Mouse (Mus musculus): ENCODE data around the gene Gm37240. TPM values are rescaled to one million over a fixed set of nuclear protein-coding genes. Genes with fewer than 3 reads are reported as not detected.

Gm37240 gene
- total RNA-seq, 4 experiments from 2014 or later, result 29.7 to 37.8 (median 36.6) TPM

GRCm38 (mm10) chr3:85423376-85423997 is 463.8 kb downstream of the Gm37240 start:
- no peak for DNase-seq (ENCODE audit: low spot score in 2 of 2)

DNA sequence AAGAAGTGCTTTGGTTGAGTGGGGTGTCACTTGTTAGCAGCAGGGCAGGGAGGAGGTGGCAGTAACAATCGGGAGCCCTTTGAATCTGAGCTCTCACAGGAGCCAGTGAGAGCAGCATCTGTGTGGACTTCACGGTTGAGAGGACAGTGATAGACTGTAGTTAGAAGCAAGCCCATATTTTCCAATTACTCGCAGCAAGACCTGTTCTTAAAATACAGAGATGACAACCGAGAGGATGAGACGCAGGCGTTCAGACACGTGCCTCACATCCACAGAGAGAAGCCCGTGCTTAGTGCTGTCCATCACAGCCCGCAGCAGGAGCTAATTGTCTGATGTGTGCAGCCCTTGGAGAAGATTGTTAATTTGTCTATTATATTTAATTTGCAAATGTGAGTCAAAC is 465.9 kb downstream of the Gm37240 start:
- no peak for DNase-seq (ENCODE audit: low spot score in 2 of 2)

DNA sequence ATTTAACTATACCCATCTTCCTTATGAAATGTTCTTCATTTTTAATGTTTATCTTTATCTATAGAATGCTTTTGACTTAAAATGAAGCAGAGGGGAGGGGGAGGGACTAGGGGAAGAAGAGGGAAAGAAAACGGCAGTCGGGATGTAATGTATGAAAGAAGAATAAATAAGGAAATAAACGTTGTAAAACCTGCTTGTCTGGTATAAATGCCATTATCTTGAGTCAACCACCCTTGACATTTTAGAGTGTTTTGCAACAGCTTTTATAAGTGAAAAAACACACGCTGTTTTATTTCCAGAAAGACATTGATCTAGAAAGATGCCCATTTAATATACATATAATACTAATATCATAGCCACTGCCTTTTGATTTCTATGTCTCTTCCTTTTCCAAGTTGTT is 469.7 kb downstream of the Gm37240 start:
- DNase-seq (ENCODE audit: low spot score in 2 of 2), result no peak

DNA sequence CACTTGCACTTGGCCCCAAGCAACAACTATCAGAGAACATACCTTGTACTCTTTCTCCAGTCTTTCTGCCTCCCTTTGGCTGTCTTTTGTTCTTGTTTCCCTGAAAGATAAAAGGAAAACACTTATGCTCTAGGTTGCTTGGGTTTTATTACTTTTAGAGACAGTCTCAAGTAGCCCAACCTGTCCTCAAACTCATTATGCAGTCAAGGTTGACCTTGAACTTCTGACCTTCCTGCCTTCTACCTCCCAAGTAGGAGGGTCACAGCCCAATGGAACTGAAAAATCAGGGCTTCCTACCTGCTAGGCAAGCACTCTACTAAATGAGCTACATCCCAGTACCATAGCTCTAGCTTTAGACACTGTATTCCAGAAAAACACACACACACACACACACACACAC is 488.5 kb downstream of the Gm37240 start:
- DNase-seq (ENCODE audit: low spot score in 2 of 2), result no peak

- no peak for DNase-seq (ENCODE audit: low spot score in 2 of 2)
These were observed 488.9 kb downstream of the Gm37240 start for GRCm38 (mm10) chr3:85398483-85398835.

DNA sequence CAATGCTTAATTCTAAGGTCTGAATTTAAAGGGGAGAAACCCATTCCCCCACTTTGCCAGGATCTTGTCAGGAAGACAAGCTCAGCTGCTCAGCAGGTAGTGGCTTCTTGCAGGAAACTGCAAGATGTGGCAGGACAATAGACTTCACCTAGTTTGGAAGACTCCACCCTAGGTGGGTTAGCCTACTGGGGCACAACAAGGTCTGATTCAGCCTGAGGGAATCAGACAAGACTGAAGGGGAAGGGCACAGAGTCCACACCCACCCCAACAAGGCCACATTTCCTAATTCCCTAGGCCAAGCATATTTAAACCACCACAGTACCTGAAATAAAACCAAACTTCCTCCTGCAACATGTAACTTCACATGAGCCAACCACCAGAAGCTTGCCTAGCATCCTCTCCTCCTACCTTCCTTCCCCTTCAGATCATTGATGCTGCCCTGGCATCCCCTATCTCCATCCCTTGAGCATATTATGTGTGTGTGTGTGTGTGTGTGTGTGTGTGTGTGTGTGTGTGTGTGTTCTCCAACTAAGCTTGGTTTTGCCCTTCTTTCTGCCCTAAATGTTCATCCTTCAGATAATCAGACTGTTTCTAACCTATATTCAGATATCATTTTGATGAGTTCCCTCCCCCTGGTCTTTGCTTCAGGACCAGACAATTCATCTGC is 489.4 kb downstream of the Gm37240 start:
- no peak for DNase-seq (ENCODE audit: low spot score in 2 of 2)

- peak in 1 of 2 experiments; percentile 13 for DNase-seq (ENCODE audit: low spot score in 2 of 2)
These were observed 493.9 kb downstream of the Gm37240 start for GRCm38 (mm10) chr3:85393395-85393794.

DNA sequence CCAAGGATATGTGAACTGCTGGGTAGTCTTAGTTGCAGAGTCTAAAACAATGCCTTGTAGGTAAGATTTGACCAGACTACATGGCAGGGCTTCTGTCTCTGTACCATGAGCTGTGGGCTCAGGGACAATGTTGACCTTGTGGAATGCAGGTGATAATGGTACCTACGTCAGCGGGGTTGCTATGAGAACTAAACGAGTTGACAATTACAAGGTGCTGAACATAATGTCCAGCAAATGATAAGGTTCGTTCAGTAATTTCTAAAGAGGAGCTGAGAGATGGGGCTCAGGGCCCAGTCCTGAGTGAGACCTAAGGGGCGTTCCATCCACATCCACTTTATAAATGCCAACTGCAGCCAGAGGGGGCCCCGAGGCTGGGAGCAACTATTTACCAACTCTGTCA is 495.6 kb downstream of the Gm37240 start:
- no peak for DNase-seq (ENCODE audit: low spot score in 2 of 2)

- no peak for DNase-seq (ENCODE audit: low spot score in 2 of 2)
These were observed 496.2 kb downstream of the Gm37240 start for GRCm38 (mm10) chr3:85391111-85391510.

DNA sequence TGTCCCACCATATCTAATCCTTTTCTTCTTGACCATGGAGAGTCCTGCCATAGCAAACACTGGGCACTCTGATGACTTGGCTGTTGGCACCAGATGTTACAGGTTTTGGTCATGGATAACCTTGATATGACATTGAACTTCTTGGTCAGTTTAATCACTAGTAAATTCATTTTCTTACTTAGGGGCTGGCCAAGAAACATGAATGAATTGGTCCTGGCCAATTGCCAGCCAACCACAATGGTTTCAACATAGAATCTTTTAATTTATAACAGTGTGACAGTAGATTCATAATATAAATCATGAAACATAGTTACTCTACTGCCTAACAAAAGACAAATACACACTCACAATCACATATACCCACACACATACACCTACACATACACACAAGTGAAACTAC is 501.9 kb downstream of the Gm37240 start:
- no peak for DNase-seq (ENCODE audit: low spot score in 2 of 2)

- DNase-seq (ENCODE audit: low spot score in 2 of 2), result no peak
These were observed 504.0 kb downstream of the Gm37240 start for GRCm38 (mm10) chr3:85383330-85383729.

DNA sequence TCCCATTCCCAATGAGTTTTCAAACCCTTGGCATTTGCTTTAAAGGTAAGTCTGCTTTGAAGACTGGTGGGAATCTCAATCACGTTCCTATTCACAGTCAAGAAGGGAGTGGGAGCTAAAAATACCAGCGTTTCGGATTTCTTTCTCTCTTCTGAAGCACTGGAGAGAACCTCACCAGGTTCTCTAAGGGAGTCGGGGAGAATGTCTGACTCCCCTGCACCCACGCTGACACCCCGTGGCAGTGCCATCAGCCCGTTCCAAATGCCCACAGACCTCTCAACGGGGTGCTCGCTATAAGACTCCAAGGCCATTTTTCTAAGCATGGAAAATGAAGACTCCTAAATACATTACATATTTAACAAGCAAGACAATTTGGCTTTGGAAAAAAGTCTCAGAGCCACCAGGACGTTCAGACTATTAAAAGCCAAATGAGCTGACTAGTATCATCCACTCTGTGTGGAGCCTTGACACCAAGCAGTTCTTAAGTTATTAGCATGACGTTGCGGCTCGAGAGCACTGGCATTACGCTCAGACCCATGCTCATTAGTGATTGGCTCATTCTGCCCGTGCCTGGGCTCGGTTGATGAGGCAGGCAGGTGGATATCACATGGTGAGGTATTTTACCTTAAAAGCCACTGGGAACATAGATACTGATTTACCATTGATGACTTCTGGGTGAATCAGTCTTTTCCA is 508.5 kb downstream of the Gm37240 start:
- no peak for DNase-seq (ENCODE audit: low spot score in 2 of 2)

- DNase-seq (ENCODE audit: low spot score in 2 of 2), result peak; percentile 40
These were observed 509.2 kb downstream of the Gm37240 start for GRCm38 (mm10) chr3:85377946-85378702.

- DNase-seq (ENCODE audit: low spot score in 2 of 2), result no peak
These were observed 509.8 kb downstream of the Gm37240 start for GRCm38 (mm10) chr3:85377505-85377904.

DNA sequence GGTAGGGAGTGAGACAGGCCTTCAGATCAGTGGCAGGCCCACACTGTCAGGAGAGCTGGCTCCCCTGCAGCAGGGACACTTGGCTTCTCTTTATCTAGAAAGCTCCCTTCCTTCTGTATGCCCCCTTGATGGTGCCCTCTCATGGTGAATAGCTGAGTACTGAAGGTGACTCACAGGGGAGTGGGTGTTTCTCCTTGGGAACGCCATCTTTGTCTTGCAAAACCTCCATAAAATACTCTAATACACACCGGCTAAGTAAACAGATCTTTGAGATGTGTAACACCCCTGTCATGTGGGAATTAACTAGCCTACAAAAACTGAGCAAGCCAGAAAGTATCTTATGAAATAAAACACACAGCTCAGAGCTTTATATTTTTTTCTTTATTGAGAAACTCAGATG is 510.8 kb downstream of the Gm37240 start:
- no peak for DNase-seq (ENCODE audit: low spot score in 2 of 2)

DNA sequence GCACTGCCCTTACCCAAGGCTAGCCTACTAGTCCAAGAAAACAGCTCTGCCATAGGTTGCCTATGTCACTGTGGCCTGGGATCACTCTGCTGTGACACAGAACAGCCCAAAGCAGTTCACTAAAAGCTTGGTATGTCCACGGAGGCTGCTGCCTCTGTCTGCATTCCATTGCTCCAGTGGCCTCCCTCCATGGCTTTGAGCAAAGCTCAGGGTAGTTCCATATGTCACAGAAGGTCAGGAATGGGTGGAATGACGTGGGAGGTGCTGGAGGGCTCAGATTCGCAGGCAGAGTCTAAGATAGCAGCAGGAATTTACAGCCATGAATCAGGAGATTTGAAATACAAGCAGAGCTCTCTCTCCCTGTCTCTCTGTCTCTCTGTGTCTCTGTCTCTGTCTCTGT is 514.3 kb downstream of the Gm37240 start:
- DNase-seq (ENCODE audit: low spot score in 2 of 2), result no peak

- no peak for DNase-seq (ENCODE audit: low spot score in 2 of 2)
These were observed 517.5 kb downstream of the Gm37240 start for GRCm38 (mm10) chr3:85369847-85370246.

GRCm38 (mm10) chr3:85369157-85369556 is 518.2 kb downstream of the Gm37240 start:
- no peak for DNase-seq (ENCODE audit: low spot score in 2 of 2)

DNA sequence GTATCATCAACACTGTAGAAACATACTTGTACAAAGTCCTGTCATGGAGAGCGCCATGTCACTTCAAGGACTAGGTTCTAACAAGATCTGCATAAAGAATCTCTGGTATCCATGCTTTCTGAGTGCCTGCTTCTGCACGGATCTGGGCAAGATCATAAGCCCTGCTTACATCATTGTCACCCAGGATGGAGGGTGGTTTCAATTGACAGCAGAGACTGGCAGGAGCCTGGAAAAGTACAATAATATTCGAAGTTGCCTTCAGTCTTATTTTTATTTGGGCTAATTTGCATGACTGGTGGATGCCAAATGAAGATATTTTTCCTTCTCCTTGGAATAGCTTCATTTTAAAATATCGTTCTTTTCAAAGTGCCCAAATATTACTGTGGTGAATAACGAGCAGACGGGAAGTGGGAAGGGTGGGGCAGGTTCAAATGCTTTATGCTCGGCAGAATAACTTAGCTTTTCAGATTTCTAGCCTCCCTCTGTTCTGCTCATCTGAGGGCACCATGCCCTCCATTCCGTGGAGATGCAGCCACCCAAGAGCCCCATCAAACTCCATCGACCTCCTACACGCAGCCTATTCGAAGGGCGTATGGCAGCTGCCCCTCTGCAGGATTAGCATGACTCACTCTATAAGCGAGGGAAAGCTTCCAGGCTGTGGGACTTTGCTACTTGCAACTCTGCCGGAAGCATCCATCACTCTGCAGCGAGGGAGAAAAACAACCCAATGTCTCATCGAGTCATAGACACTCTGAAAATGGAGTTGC is 518.8 kb downstream of the Gm37240 start:
- no peak for DNase-seq (ENCODE audit: low spot score in 2 of 2)

DNA sequence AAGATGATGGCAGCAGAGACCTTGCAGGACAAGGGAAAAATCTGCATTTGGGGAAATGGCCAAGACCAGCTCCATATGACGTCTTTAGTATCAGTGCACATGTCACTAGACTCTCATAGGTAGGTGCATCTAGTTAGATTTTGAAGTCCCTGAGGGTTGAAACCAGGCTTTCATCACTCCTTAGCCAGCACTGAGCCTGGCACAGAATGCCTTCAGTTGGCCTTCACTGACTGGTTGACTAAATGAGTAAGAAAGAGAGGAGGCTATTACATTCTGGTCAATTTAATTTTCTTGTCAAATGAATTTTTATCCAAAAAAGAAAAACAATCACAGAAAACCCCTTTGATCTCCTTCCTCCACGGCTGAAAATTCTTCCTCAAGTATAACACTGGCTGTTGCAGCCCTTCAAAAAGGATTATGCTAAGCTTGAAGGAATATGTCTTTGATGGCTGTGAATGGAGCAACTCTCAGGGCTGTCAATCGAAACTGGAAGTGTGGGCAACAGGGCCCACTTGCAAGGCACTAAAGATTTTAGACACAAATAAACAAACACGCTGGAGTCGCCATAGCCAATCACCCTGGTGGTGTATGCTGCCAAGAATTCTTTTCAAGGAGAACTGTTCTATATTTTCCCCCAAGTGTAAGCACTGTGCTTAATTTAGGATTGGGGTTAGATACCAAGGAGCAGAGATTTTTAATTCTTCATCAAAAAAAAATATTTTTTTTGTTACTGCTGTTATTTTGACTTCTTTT is 522.6 kb downstream of the Gm37240 start:
- DNase-seq (ENCODE audit: low spot score in 2 of 2), result no peak

GRCm38 (mm10) chr3:85362883-85363282 is 524.4 kb downstream of the Gm37240 start:
- no peak for DNase-seq (ENCODE audit: low spot score in 2 of 2)
